Mouse (Mus musculus) neural tube, embryonic 11.5 days (tissue): Measurements from ENCODE around the gene Adamtsl1. TPM values are rescaled to one million over a fixed set of nuclear protein-coding genes. Genes with fewer than 3 reads are reported as not detected.

Experiments
- ATAC-seq: fragments of 200-750 bp; cut with Nextera tagmentation; 2 replicates; pipeline ENCODE4 v1.8.0; 2017; ENCODE audit warnings: moderate number of reproducible peaks, mild to moderate bottlenecking, moderate TSS enrichment, moderate library complexity; ENCODE audit not compliant: insufficient read depth, low FRiP score, low TSS enrichment
- DNase-seq: peaks from one replicate; pipeline ENCODE4 v3.0.0-alpha.2; 2015; ENCODE audit warnings: low spot score
- H3K27ac ChIP-seq: fragments of 300-500 bp; sonication (generic); 2 replicates; pipeline ENCODE4 v1.5.1; 2014; ENCODE audit warnings: low read depth, mild to moderate bottlenecking, low read length
- H3K27me3 ChIP-seq: fragments of 300-500 bp; sonication (generic); 2 replicates; pipeline ENCODE4 v1.6.1; 2014; ENCODE audit warnings: mild to moderate bottlenecking, low read length, mixed read lengths; ENCODE audit not compliant: control insufficient read depth, insufficient read depth
- H3K36me3 ChIP-seq: fragments of 300-500 bp; sonication (generic); 2 replicates; pipeline ENCODE4 v1.6.1; 2014; ENCODE audit warnings: mild to moderate bottlenecking, low read length, moderate library complexity, mixed read lengths; ENCODE audit not compliant: control insufficient read depth, insufficient read depth
- H3K4me1 ChIP-seq: fragments of 300-500 bp; sonication (generic); 2 replicates; pipeline ENCODE4 v1.6.1; 2014; ENCODE audit warnings: low read length, mixed read lengths; ENCODE audit not compliant: control insufficient read depth, insufficient read depth
- H3K4me2 ChIP-seq: fragments of 300-500 bp; sonication (generic); 2 replicates; pipeline ENCODE4 v1.6.1; 2014; ENCODE audit warnings: low read depth, mild to moderate bottlenecking, moderate library complexity
- H3K4me3 ChIP-seq: fragments of 300-500 bp; sonication (generic); 2 replicates; pipeline ENCODE4 v1.5.1; 2014; ENCODE audit warnings: low read depth, low read length
- H3K9ac ChIP-seq: fragments of 300-500 bp; sonication (generic); 2 replicates; pipeline ENCODE4 v1.6.1; 2014; ENCODE audit warnings: mild to moderate bottlenecking, low read length
- H3K9me3 ChIP-seq: fragments of 300-500 bp; sonication (generic); 2 replicates; pipeline ENCODE4 v1.6.1; 2016; ENCODE audit warnings: low read length; ENCODE audit not compliant: control insufficient read depth
- WGBS: fragments of 180-500 bp; shearing (Covaris S2); extraction: QIAGEN DNeasy Blood & Tissue Kit; methylation state at CpG from one replicate; pipeline ENCODE4 v1.1.7; 2014; 5-methylcytosine and 5-hydroxymethylcytosine counted together
- polyA plus RNA-seq: library from polyadenylated mRNA; unstranded; fragments of >200 nt; fragmentation: Nextera tagmentation; extraction: Ambion mirVana; gene quantifications from 2 replicates; pipeline ENCODE4 v1.2.1, GENCODE M21; 2014

Adamtsl1 gene
- polyA plus RNA-seq, 1 experiment from 2014 or later: 10.7 TPM

GRCm38 (mm10) chr4:85837532-85837965 is 323.6 kb downstream of the Adamtsl1 start:
- 66% methylated on average over 5 of the region's 5 CpGs for WGBS
- no peaks in the 10 kb centered on the region for H3K27me3 ChIP-seq
- H3K9ac ChIP-seq: no peak overlapping the region
- ATAC-seq (no peak), DNase-seq (no peak)
- H3K4me3 ChIP-seq: no peak overlapping the region
- H3K9me3 ChIP-seq: no peaks in the 10 kb centered on the region
- no peak overlapping the region for H3K27ac ChIP-seq
- no peak overlapping the region for H3K4me2 ChIP-seq
- H3K4me1 ChIP-seq: no peaks in the 10 kb centered on the region
- H3K36me3 ChIP-seq: no peaks in the 10 kb centered on the region

GRCm38 (mm10) chr4:85838031-85838430 is 324.1 kb downstream of the Adamtsl1 start:
- no peak for ATAC-seq
- 59% methylated on average over 5 of the region's 5 CpGs for WGBS

GRCm38 (mm10) chr4:85842113-85842512 is 328.1 kb downstream of the Adamtsl1 start:
- no peak for ATAC-seq

More at GRCm38 (mm10) chr4:85838031-85838430, 324.1 kb downstream of the Adamtsl1 start:
- no peak overlapping the region for H3K4me2 ChIP-seq
- H3K4me1 ChIP-seq: no peaks in the 10 kb centered on the region
- no peak overlapping the region for H3K27ac ChIP-seq
- no peak for DNase-seq
- no peaks in the 10 kb centered on the region for H3K27me3 ChIP-seq
- H3K9ac ChIP-seq: no peak overlapping the region
- H3K36me3 ChIP-seq: no peaks in the 10 kb centered on the region
- no peak overlapping the region for H3K4me3 ChIP-seq
- no peaks in the 10 kb centered on the region for H3K9me3 ChIP-seq

DNA sequence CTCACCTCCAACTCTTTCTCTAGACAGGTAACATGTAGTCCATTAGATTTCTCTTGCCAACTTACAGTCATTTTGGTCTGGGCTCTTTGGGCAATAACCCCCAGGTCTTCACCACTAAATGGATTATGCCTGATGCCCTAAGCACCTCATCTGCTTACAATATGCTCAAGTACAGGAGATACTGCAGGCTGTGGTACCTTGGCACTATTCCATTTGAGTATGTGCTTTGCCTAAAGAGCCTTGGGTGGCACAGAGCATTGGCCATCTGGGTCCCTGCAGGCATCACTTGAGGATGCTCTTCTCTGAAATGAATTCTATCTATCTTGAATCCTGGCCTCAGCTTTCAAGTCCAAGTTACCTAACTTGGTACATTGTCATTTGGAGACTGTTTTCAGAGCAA is 330.4 kb downstream of the Adamtsl1 start:
- no peaks in the 10 kb centered on the region for H3K27me3 ChIP-seq

More at GRCm38 (mm10) chr4:85842113-85842512, 328.1 kb downstream of the Adamtsl1 start:
- DNase-seq: no peak
- no peak overlapping the region for H3K4me3 ChIP-seq
- H3K9ac ChIP-seq: no peak overlapping the region
- H3K27ac ChIP-seq: no peak overlapping the region
- 80% methylated on average over 9 of the region's 9 CpGs for WGBS
- no peaks in the 10 kb centered on the region for H3K36me3 ChIP-seq
- no peak overlapping the region for H3K4me2 ChIP-seq
- no peaks in the 10 kb centered on the region for H3K27me3 ChIP-seq
- no peaks in the 10 kb centered on the region for H3K4me1 ChIP-seq
- no peaks in the 10 kb centered on the region for H3K9me3 ChIP-seq

GRCm38 (mm10) chr4:85845931-85846330 is 332.0 kb downstream of the Adamtsl1 start:
- Histone ChIP-seq H3K4me1 (no peaks in the 10 kb centered on the region), H3K27me3 (no peaks in the 10 kb centered on the region), H3K27ac (no peak overlapping the region), H3K9ac (no peak overlapping the region), H3K36me3 (no peaks in the 10 kb centered on the region), H3K9me3 (no peaks in the 10 kb centered on the region), H3K4me2 (no peak overlapping the region), H3K4me3 (no peak overlapping the region)
- WGBS: 24% methylated on average over 7 of the region's 7 CpGs
- peak; percentile 43 for DNase-seq
- ATAC-seq: peak; percentile 38; the same call in 1 of the 2 replicates

More for the DNA sequence above, 330.4 kb downstream of the Adamtsl1 start:
- Histone ChIP-seq H3K4me3 (no peak overlapping the region), H3K4me2 (no peak overlapping the region), H3K4me1 (no peaks in the 10 kb centered on the region), H3K9ac (no peak overlapping the region), H3K36me3 (no peaks in the 10 kb centered on the region), H3K27ac (no peak overlapping the region), H3K9me3 (no peaks in the 10 kb centered on the region)
- DNase-seq (no peak), ATAC-seq (no peak)

- WGBS: 79% methylated on average over 7 of the region's 7 CpGs
- H3K4me1 ChIP-seq: no peaks in the 10 kb centered on the region
Measured at GRCm38 (mm10) chr4:85853401-85853800, 339.4 kb downstream of the Adamtsl1 start.

DNA sequence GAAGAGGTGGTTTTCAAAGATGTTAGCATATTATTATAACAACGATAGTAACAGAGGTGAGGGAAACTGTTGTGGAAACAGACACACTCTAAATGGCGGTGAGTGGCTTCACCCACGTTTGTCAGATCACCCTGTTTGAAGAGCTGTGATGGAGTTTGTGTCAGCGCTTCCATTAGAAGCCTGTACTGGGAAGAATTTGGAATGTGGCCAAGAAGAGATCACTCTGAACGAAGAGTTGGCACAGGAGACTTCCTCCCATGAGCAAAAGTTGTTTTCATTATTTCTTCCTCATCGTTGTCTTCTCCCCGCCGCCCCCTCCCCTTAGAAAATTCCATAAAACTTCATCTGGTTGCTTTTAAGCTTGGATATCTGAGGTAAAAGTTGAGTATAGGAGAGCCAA is 340.5 kb downstream of the Adamtsl1 start:
- no peaks in the 10 kb centered on the region for H3K36me3 ChIP-seq
- H3K4me1 ChIP-seq: no peaks in the 10 kb centered on the region
- H3K27me3 ChIP-seq: no peaks in the 10 kb centered on the region
- no peak overlapping the region for H3K4me3 ChIP-seq
- DNase-seq: no peak
- no peak for ATAC-seq
- H3K9me3 ChIP-seq: no peaks in the 10 kb centered on the region
- no peak overlapping the region for H3K27ac ChIP-seq
- 78% methylated on average over 8 of the region's 8 CpGs for WGBS
- H3K9ac ChIP-seq: no peak overlapping the region
- H3K4me2 ChIP-seq: no peak overlapping the region

More at GRCm38 (mm10) chr4:85853401-85853800, 339.4 kb downstream of the Adamtsl1 start:
- Histone ChIP-seq H3K9ac (no peak overlapping the region), H3K4me2 (no peak overlapping the region), H3K9me3 (no peaks in the 10 kb centered on the region), H3K27ac (no peak overlapping the region), H3K36me3 (no peaks in the 10 kb centered on the region), H3K4me3 (no peak overlapping the region), H3K27me3 (no peaks in the 10 kb centered on the region)
- DNase-seq: no peak
- no peak for ATAC-seq

DNA sequence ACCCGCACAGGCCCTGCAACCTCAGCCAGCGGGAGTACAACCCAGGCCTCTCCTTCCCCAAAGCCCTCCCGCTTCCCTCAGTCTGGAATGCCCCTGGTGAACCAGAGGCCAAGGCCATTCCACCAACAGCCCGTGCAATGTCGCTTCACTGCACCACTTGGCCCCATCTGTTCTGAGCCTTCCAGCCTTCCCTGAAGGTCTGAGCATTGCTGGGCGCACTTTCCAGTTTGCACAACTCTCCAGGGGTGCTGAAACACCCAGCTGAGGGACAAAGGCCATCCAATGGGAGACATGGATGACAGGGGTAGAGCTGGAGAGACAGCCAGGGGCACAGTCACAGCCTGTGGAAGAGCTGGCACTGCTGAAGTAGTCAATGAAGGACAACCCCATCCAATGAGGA is 365.4 kb downstream of the Adamtsl1 start:
- Histone ChIP-seq H3K27me3 (no peaks in the 10 kb centered on the region), H3K36me3 (no peaks in the 10 kb centered on the region), H3K4me1 (no peaks in the 10 kb centered on the region), H3K27ac (no peak overlapping the region), H3K9ac (no peak overlapping the region), H3K9me3 (no peaks in the 10 kb centered on the region), H3K4me3 (no peak overlapping the region), H3K4me2 (no peak overlapping the region)
- ATAC-seq (no peak), DNase-seq (no peak)
- WGBS: 50% methylated on average over 6 of the region's 6 CpGs

DNA sequence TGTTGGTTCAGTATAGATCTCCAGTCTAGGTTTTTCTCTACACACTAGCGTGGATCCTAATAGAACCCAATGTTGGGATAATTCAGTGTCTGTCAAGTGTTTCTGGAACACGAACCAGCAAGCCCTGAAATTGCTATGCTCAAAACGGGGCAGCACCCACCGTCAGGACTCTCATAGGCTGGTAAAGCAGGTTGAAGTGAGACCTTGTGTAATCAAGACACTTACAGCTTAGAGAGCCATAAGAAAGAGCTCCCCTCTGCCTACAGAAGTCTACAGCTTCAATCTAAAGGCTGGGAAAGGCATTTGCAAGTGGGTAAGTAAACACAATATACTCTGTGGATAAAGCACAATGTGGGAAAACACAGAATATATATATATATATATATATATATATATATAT is 367.3 kb downstream of the Adamtsl1 start:
- H3K4me2 ChIP-seq: no peak overlapping the region
- no peak overlapping the region for H3K27ac ChIP-seq
- no peaks in the 10 kb centered on the region for H3K9me3 ChIP-seq
- DNase-seq (no peak), ATAC-seq (no peak)
- H3K36me3 ChIP-seq: no peaks in the 10 kb centered on the region
- H3K27me3 ChIP-seq: no peaks in the 10 kb centered on the region
- H3K4me3 ChIP-seq: no peak overlapping the region
- WGBS: 88% methylated on average over 4 of the region's 4 CpGs
- no peak overlapping the region for H3K9ac ChIP-seq
- H3K4me1 ChIP-seq: no peaks in the 10 kb centered on the region
